Mouse (Mus musculus): Measurements from ENCODE around the gene 1110002E22Rik. TPM values are rescaled to one million over a fixed set of nuclear protein-coding genes. Genes with fewer than 3 reads are reported as not detected.
A peak's percentile ranks its signal among the peaks of the same experiment; 100 is the strongest.

The 1110002E22Rik gene
- polyA plus RNA-seq, 1 experiment from 2014 or later: 0.01 TPM

GRCm38 (mm10) chr3:138110910-138111782 is 46.3 kb downstream of the 1110002E22Rik start:
- peak; percentile 35; the same call in 1 of the 2 replicates for ATAC-seq (ENCODE audit: low FRiP score)
- Histone ChIP-seq H3K9ac (ENCODE audit: low read length) (no peak overlapping the region), H3K4me3 (ENCODE audit: low read depth, low read length) (no peak overlapping the region), H3K27me3 (ENCODE audit: control insufficient read depth, insufficient read depth, low read length) (no peaks in the 10 kb centered on the region), H3K4me2 (no peak overlapping the region), H3K27ac (ENCODE audit: low read depth, low read length) (no peak overlapping the region), H3K36me3 (ENCODE audit: control insufficient read depth, insufficient read depth, low read length) (no peaks in the 10 kb centered on the region), H3K9me3 (ENCODE audit: control insufficient read depth, low read length) (no peaks in the 10 kb centered on the region), H3K4me1 (ENCODE audit: control insufficient read depth, insufficient read depth, low read length) (no peaks in the 10 kb centered on the region)
- no peak for DNase-seq (ENCODE audit: low spot score, missing footprints)
- WGBS: 92% methylated on average over 19 of the region's 19 CpGs

- H3K36me3 ChIP-seq (ENCODE audit: control insufficient read depth, insufficient read depth, low read length): no peaks in the 10 kb centered on the region
- H3K4me2 ChIP-seq: no peak overlapping the region
- no peak for ATAC-seq (ENCODE audit: low FRiP score)
- 88% methylated on average over 17 of the region's 17 CpGs for WGBS
- H3K4me1 ChIP-seq (ENCODE audit: control insufficient read depth, insufficient read depth, low read length): no peaks in the 10 kb centered on the region
- no peaks in the 10 kb centered on the region for H3K27me3 ChIP-seq (ENCODE audit: control insufficient read depth, insufficient read depth, low read length)
- H3K4me3 ChIP-seq (ENCODE audit: low read depth, low read length): no peak overlapping the region
- H3K9ac ChIP-seq (ENCODE audit: low read length): no peak overlapping the region
- H3K9me3 ChIP-seq (ENCODE audit: control insufficient read depth, low read length): no peaks in the 10 kb centered on the region
- no peak overlapping the region for H3K27ac ChIP-seq (ENCODE audit: low read depth, low read length)
- no peak for DNase-seq (ENCODE audit: low spot score, missing footprints)
Observed at GRCm38 (mm10) chr3:138114106-138114505, 49.3 kb downstream of the 1110002E22Rik start.

- no peak for DNase-seq (ENCODE audit: low spot score, missing footprints)
- Histone ChIP-seq H3K4me1 (ENCODE audit: control insufficient read depth, insufficient read depth, low read length) (no peaks in the 10 kb centered on the region), H3K36me3 (ENCODE audit: control insufficient read depth, insufficient read depth, low read length) (no peaks in the 10 kb centered on the region), H3K9me3 (ENCODE audit: control insufficient read depth, low read length) (no peaks in the 10 kb centered on the region), H3K4me3 (ENCODE audit: low read depth, low read length) (no peak overlapping the region), H3K27ac (ENCODE audit: low read depth, low read length) (no peak overlapping the region), H3K9ac (ENCODE audit: low read length) (no peak overlapping the region), H3K27me3 (ENCODE audit: control insufficient read depth, insufficient read depth, low read length) (no peaks in the 10 kb centered on the region), H3K4me2 (no peak overlapping the region)
- no peak for ATAC-seq (ENCODE audit: low FRiP score)
- WGBS: 92% methylated on average over 4 of the region's 4 CpGs
Observed at GRCm38 (mm10) chr3:138116871-138117270, 52.0 kb downstream of the 1110002E22Rik start.

- no peaks in the 10 kb centered on the region for H3K27me3 ChIP-seq (ENCODE audit: control insufficient read depth, insufficient read depth, low read length)
- no peak overlapping the region for H3K4me3 ChIP-seq (ENCODE audit: low read depth, low read length)
- no peaks in the 10 kb centered on the region for H3K9me3 ChIP-seq (ENCODE audit: control insufficient read depth, low read length)
- no peak overlapping the region for H3K4me2 ChIP-seq
- DNase-seq (ENCODE audit: low spot score, missing footprints) (no peak), ATAC-seq (ENCODE audit: low FRiP score) (no peak)
- no peaks in the 10 kb centered on the region for H3K36me3 ChIP-seq (ENCODE audit: control insufficient read depth, insufficient read depth, low read length)
- no peaks in the 10 kb centered on the region for H3K4me1 ChIP-seq (ENCODE audit: control insufficient read depth, insufficient read depth, low read length)
- no peak overlapping the region for H3K9ac ChIP-seq (ENCODE audit: low read length)
- 83% methylated on average over 6 of the region's 6 CpGs for WGBS
- no peak overlapping the region for H3K27ac ChIP-seq (ENCODE audit: low read depth, low read length)
Observed at GRCm38 (mm10) chr3:138118392-138118791, 53.5 kb downstream of the 1110002E22Rik start.

GRCm38 (mm10) chr3:138118831-138119230 is 54.0 kb downstream of the 1110002E22Rik start:
- no peak overlapping the region for H3K4me2 ChIP-seq
- no peak overlapping the region for H3K9ac ChIP-seq (ENCODE audit: low read length)
- DNase-seq (ENCODE audit: low spot score, missing footprints): no peak

GRCm38 (mm10) chr3:138119444-138120105 is 54.7 kb downstream of the 1110002E22Rik start:
- Histone ChIP-seq H3K27ac (ENCODE audit: low read depth, low read length) (no peak overlapping the region), H3K9ac (ENCODE audit: low read length) (no peak overlapping the region), H3K36me3 (ENCODE audit: control insufficient read depth, insufficient read depth, low read length) (no peaks in the 10 kb centered on the region), H3K4me1 (ENCODE audit: control insufficient read depth, insufficient read depth, low read length) (no peaks in the 10 kb centered on the region), H3K27me3 (ENCODE audit: control insufficient read depth, insufficient read depth, low read length) (no peaks in the 10 kb centered on the region), H3K4me3 (ENCODE audit: low read depth, low read length) (no peak overlapping the region), H3K9me3 (ENCODE audit: control insufficient read depth, low read length) (no peaks in the 10 kb centered on the region), H3K4me2 (no peak overlapping the region)
- 95% methylated on average over 16 of the region's 16 CpGs for WGBS
- DNase-seq (ENCODE audit: low spot score, missing footprints) (no peak), ATAC-seq (ENCODE audit: low FRiP score) (no peak)

More at GRCm38 (mm10) chr3:138118831-138119230, 54.0 kb downstream of the 1110002E22Rik start:
- Histone ChIP-seq H3K36me3 (ENCODE audit: control insufficient read depth, insufficient read depth, low read length) (no peaks in the 10 kb centered on the region), H3K9me3 (ENCODE audit: control insufficient read depth, low read length) (no peaks in the 10 kb centered on the region), H3K27ac (ENCODE audit: low read depth, low read length) (no peak overlapping the region), H3K4me1 (ENCODE audit: control insufficient read depth, insufficient read depth, low read length) (no peaks in the 10 kb centered on the region), H3K27me3 (ENCODE audit: control insufficient read depth, insufficient read depth, low read length) (no peaks in the 10 kb centered on the region), H3K4me3 (ENCODE audit: low read depth, low read length) (no peak overlapping the region)
- no peak for ATAC-seq (ENCODE audit: low FRiP score)
- 84% methylated on average over 14 of the region's 14 CpGs for WGBS

- Histone ChIP-seq H3K27me3 (ENCODE audit: control insufficient read depth, insufficient read depth, low read length) (no peaks in the 10 kb centered on the region), H3K9me3 (ENCODE audit: control insufficient read depth, low read length) (no peaks in the 10 kb centered on the region), H3K27ac (ENCODE audit: low read depth, low read length) (no peak overlapping the region), H3K36me3 (ENCODE audit: control insufficient read depth, insufficient read depth, low read length) (no peaks in the 10 kb centered on the region), H3K9ac (ENCODE audit: low read length) (no peak overlapping the region), H3K4me3 (ENCODE audit: low read depth, low read length) (no peak overlapping the region), H3K4me2 (no peak overlapping the region), H3K4me1 (ENCODE audit: control insufficient read depth, insufficient read depth, low read length) (no peaks in the 10 kb centered on the region)
- WGBS: 95% methylated on average over 2 of the region's 2 CpGs
- no peak for DNase-seq (ENCODE audit: low spot score, missing footprints)
- no peak for ATAC-seq (ENCODE audit: low FRiP score)
Observed at GRCm38 (mm10) chr3:138121461-138121860, 56.6 kb downstream of the 1110002E22Rik start.

GRCm38 (mm10) chr3:138123842-138124241 is 59.0 kb downstream of the 1110002E22Rik start:
- Histone ChIP-seq H3K9me3 (ENCODE audit: control insufficient read depth, low read length) (no peaks in the 10 kb centered on the region), H3K4me1 (ENCODE audit: control insufficient read depth, insufficient read depth, low read length) (no peaks in the 10 kb centered on the region), H3K9ac (ENCODE audit: low read length) (no peak overlapping the region), H3K4me2 (no peak overlapping the region), H3K27me3 (ENCODE audit: control insufficient read depth, insufficient read depth, low read length) (no peaks in the 10 kb centered on the region), H3K27ac (ENCODE audit: low read depth, low read length) (no peak overlapping the region), H3K36me3 (ENCODE audit: control insufficient read depth, insufficient read depth, low read length) (no peaks in the 10 kb centered on the region), H3K4me3 (ENCODE audit: low read depth, low read length) (no peak overlapping the region)
- 91% methylated on average over 10 of the region's 10 CpGs for WGBS
- DNase-seq (ENCODE audit: low spot score, missing footprints) (no peak), ATAC-seq (ENCODE audit: low FRiP score) (no peak)

- H3K9me3 ChIP-seq (ENCODE audit: control insufficient read depth, low read length): no peaks in the 10 kb centered on the region
- 97% methylated on average over 6 of the region's 6 CpGs for WGBS
- no peak for ATAC-seq (ENCODE audit: low FRiP score)
Observed at GRCm38 (mm10) chr3:138129110-138129509, 64.3 kb downstream of the 1110002E22Rik start.

More at GRCm38 (mm10) chr3:138129110-138129509, 64.3 kb downstream of the 1110002E22Rik start:
- Histone ChIP-seq H3K36me3 (ENCODE audit: control insufficient read depth, insufficient read depth, low read length) (no peaks in the 10 kb centered on the region), H3K4me1 (ENCODE audit: control insufficient read depth, insufficient read depth, low read length) (peaks cover 5% of the 10 kb centered on the region; the same call in 1 of the 2 replicates), H3K4me2 (no peak overlapping the region), H3K27me3 (ENCODE audit: control insufficient read depth, insufficient read depth, low read length) (no peaks in the 10 kb centered on the region), H3K27ac (ENCODE audit: low read depth, low read length) (no peak overlapping the region), H3K9ac (ENCODE audit: low read length) (no peak overlapping the region), H3K4me3 (ENCODE audit: low read depth, low read length) (no peak overlapping the region)
- DNase-seq (ENCODE audit: low spot score, missing footprints): no peak

All from midbrain, embryonic 11.5 days (tissue).